Mouse (Mus musculus) stomach, postnatal 0 days (tissue): ENCODE results near the gene Rbms1. TPM values are rescaled to one million over a fixed set of nuclear protein-coding genes. Genes with fewer than 3 reads are reported as not detected.
A peak's percentile ranks its signal among the peaks of the same experiment; 100 is the strongest.

Experiments used
- ATAC-seq: fragments of 200-750 bp; cut with Nextera tagmentation; 2 replicates; pipeline ENCODE4 v1.8.0; 2017; ENCODE audit not compliant: low FRiP score, low TSS enrichment
- DNase-seq: peaks from one replicate; pipeline ENCODE4 v3.0.0-alpha.2; 2016; ENCODE audit warnings: low spot score
- H3K27ac ChIP-seq: fragments of 300-500 bp; sonication (generic); replicated peaks from 2 replicates; pipeline ENCODE4 v1.5.1; 2014; ENCODE audit warnings: mild to moderate bottlenecking, control low read depth
- H3K27me3 ChIP-seq: fragments of 300-500 bp; sonication (generic); 2 replicates; pipeline ENCODE4 v1.6.1; 2014; ENCODE audit warnings: low read length; ENCODE audit not compliant: control insufficient read depth, insufficient read depth
- H3K36me3 ChIP-seq: fragments of 300-500 bp; sonication (generic); 2 replicates; pipeline ENCODE4 v1.6.1; 2014; ENCODE audit warnings: low read length, mixed read lengths; ENCODE audit not compliant: control insufficient read depth, insufficient read depth
- H3K4me1 ChIP-seq: fragments of 300-500 bp; sonication (generic); replicated peaks from 2 replicates; pipeline ENCODE4 v1.6.1; 2014; ENCODE audit warnings: antibody characterized with exemption; ENCODE audit not compliant: control insufficient read depth, insufficient read depth
- H3K4me2 ChIP-seq: fragments of 300-500 bp; sonication (generic); replicated peaks from 2 replicates; pipeline ENCODE4 v1.6.1; 2014; ENCODE audit warnings: low read depth, mild to moderate bottlenecking, control low read depth, moderate library complexity
- H3K4me3 ChIP-seq: fragments of 300-500 bp; sonication (generic); 2 replicates; pipeline ENCODE4 v1.5.1; 2014; ENCODE audit warnings: low read depth, low read length, control low read depth
- H3K9ac ChIP-seq: fragments of 300-500 bp; sonication (generic); 2 replicates; pipeline ENCODE4 v1.6.1; 2014; ENCODE audit warnings: mild to moderate bottlenecking, low read length, control low read depth, mixed read lengths
- H3K9me3 ChIP-seq: fragments of 300-500 bp; sonication (generic); 2 replicates; pipeline ENCODE4 v1.6.1; 2016; ENCODE audit warnings: low read length; ENCODE audit not compliant: control insufficient read depth
- CTCF ChIP-seq: IDR thresholded peaks from 2 replicates; pipeline ENCODE4 v1.5.1; 2016; ENCODE audit warnings: antibody characterized with exemption, low read depth, mild to moderate bottlenecking, moderate library complexity
- EP300 ChIP-seq: optimal IDR thresholded peaks from 2 replicates; pipeline ENCODE3; 2016; ENCODE audit warnings: antibody characterized with exemption
- WGBS: fragments of 180-500 bp; shearing (Covaris S2); extraction: QIAGEN DNeasy Blood & Tissue Kit; methylation state at CpG from one replicate; pipeline ENCODE4 v1.1.7; 2014; 5-methylcytosine and 5-hydroxymethylcytosine counted together
- polyA plus RNA-seq: library from polyadenylated mRNA; unstranded; fragments of >200 nt; fragmentation: Nextera tagmentation; extraction: Ambion mirVana; gene quantifications from 2 replicates; pipeline ENCODE4 v1.2.1, GENCODE M21; 2015

Gene Rbms1
- polyA plus RNA-seq, 1 experiment from 2014 or later: 81.1 TPM

- peak; percentile 23; the same call in 1 of the 2 replicates for ATAC-seq
- peaks cover 17% of the 10 kb centered on the region; the same call in 1 of the 2 replicates for H3K4me1 ChIP-seq
- H3K27me3 ChIP-seq: no peaks in the 10 kb centered on the region
- TF ChIP-seq CTCF: no peak
- no peak for TF ChIP-seq EP300
- H3K4me3 ChIP-seq: no peak overlapping the region
- H3K4me2 ChIP-seq: no peak overlapping the region
- no peaks in the 10 kb centered on the region for H3K36me3 ChIP-seq
- no peak overlapping the region for H3K9ac ChIP-seq
- H3K27ac ChIP-seq: peak overlapping the region; percentile 2
- no peaks in the 10 kb centered on the region for H3K9me3 ChIP-seq
- 36% methylated on average over 5 of the region's 5 CpGs for WGBS
- DNase-seq: no peak
Measured at GRCm38 (mm10) chr2:60871001-60871400, 92.0 kb downstream of the Rbms1 start.

DNA sequence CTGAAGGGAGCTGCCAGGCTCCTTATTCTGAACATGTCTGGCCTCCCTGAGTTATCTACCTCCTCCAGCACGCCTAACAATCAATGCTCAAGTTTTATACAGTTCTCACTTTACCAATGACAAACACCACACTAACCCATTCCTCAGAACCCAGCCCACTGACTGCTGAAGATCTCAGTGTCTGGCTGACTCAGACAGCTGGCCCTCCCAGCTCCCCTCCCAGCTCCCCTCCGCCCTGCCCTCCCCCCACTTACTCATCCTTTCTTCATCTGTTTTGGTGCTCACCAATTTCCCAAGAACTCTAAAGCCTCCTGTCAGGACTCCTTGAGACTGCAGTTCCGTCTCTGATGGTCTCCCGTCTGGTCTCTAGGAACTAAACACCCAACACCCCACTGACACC lies 92.5 kb downstream of the Rbms1 start:
- H3K4me2 ChIP-seq: no peak overlapping the region
- H3K36me3 ChIP-seq: no peaks in the 10 kb centered on the region
- peaks cover 17% of the 10 kb centered on the region; the same call in 1 of the 2 replicates for H3K4me1 ChIP-seq
- no peak overlapping the region for H3K9ac ChIP-seq
- H3K27ac ChIP-seq: no peak overlapping the region; the same call in 1 of the 2 replicates
- no peak overlapping the region for H3K4me3 ChIP-seq
- peak; percentile 63; the same call in 1 of the 2 replicates for ATAC-seq
- TF ChIP-seq CTCF (no peak), EP300 (no peak)
- no peaks in the 10 kb centered on the region for H3K27me3 ChIP-seq
- no peaks in the 10 kb centered on the region for H3K9me3 ChIP-seq
- DNase-seq: no peak
- whole genome bisulfite sequencing: 38% methylated on average over 4 of the region's 4 CpGs

DNA sequence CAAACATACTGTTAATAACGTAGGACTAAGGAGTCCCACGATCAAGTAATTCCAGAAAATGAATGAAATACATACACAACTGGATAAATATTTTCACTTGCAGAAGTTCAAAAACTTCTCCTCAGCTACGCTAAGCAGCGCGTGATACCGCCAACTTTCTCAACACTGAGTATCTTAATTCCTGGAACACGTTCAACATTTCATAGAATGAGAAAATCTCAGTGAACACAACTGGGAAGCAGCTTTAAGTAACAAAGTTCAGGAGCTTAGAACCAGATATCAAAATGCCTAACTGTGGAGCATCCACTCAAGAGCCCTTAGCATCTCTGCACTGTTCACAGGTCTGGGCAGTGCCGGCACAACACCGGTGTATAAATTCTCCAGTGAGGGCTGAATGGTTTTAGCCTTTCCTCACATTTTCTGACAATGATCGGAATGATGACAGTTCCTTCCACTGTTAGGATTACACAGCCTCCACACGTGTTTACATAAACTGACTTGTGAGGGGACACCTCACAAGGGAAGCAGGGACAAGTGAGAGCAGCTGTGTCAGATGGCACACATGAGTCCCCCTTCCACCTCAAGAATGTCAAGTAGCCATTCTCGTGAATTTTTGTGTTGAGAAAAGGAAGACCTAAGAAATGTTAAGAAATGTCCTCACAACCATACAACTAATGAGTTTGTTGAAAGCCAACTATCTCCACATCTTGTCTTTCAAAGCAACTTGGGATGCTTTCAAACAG lies 93.8 kb downstream of the Rbms1 start:
- Histone ChIP-seq H3K9me3 (no peaks in the 10 kb centered on the region), H3K36me3 (no peaks in the 10 kb centered on the region), H3K27me3 (no peaks in the 10 kb centered on the region), H3K27ac (no peak overlapping the region), H3K9ac (no peak overlapping the region), H3K4me3 (no peak overlapping the region), H3K4me2 (no peak overlapping the region), H3K4me1 (peaks cover 23% of the 10 kb centered on the region)
- ATAC-seq (no peak), DNase-seq (no peak)
- TF ChIP-seq CTCF: no peak
- TF ChIP-seq EP300: no peak
- 34% methylated on average over 12 of the region's 12 CpGs for WGBS

DNA sequence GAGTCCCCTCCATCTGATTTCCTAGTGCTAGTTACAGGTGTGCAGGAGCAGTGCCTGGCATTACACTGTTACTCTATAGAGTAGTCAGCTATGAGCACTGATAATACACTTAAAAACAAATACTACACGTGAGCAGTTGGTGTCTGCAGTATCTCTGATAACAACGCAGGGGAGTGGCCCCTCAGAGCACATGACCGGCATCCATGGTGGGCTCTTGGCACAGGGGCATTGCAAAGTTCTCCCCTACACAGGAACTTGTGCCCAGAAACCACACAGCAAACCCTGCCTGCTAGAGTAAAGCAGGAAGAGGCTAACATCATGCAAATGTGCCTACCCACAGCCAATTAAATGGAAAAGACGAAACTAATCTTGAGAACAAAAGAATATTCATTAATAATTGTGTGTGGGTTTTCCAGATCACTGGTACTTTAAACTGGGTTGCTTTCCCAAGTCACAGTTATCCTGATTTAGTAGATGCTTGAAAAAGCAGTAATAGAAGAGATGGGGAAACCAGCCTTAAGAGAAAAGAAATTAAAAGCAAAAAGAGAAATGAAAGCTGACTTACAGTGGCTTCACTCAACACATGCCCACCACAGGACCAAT lies 94.8 kb downstream of the Rbms1 start:
- no peaks in the 10 kb centered on the region for H3K27me3 ChIP-seq
- TF ChIP-seq CTCF (no peak), EP300 (no peak)
- no peak overlapping the region for H3K4me3 ChIP-seq
- H3K4me2 ChIP-seq: no peak overlapping the region
- 70% methylated on average over 4 of the region's 4 CpGs for WGBS
- H3K27ac ChIP-seq: no peak overlapping the region
- DNase-seq: no peak
- H3K9me3 ChIP-seq: no peaks in the 10 kb centered on the region
- H3K9ac ChIP-seq: no peak overlapping the region
- H3K4me1 ChIP-seq: peaks cover 23% of the 10 kb centered on the region
- no peak for ATAC-seq
- H3K36me3 ChIP-seq: no peaks in the 10 kb centered on the region

- H3K27me3 ChIP-seq: no peaks in the 10 kb centered on the region
- no peak overlapping the region for H3K9ac ChIP-seq
- ATAC-seq (no peak), DNase-seq (no peak)
- WGBS: 63% methylated on average over 8 of the region's 8 CpGs
- no peak overlapping the region for H3K4me3 ChIP-seq
- H3K9me3 ChIP-seq: no peaks in the 10 kb centered on the region
- no peak overlapping the region for H3K4me2 ChIP-seq
- H3K36me3 ChIP-seq: no peaks in the 10 kb centered on the region
- H3K27ac ChIP-seq: 0 out of 2 replicates have a peak overlapping the region, but pooled peaks have one; percentile 24
- no peak for TF ChIP-seq EP300
- no peak for TF ChIP-seq CTCF
- peaks cover 23% of the 10 kb centered on the region for H3K4me1 ChIP-seq
Measured at GRCm38 (mm10) chr2:60867304-60867703, 95.7 kb downstream of the Rbms1 start.

DNA sequence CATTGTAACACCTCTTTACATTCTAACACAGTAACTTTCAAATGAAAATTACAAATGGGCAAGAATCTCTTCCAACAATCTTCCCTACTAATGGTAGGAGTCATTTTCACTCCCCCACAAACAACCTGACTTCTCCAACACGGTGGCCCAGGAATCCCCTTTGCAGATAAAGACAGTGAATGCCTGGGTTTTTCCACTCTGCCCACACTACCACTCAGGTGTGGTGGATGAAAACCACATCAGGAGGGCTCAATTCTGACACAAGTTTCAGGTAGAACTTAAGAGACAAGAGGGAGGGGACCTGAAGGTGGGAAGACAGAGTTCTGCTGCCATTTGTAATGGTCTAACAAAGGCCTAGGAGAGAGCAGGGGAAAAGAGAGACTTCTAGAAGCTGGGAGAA lies 97.1 kb downstream of the Rbms1 start:
- peaks cover 16% of the 10 kb centered on the region for H3K4me1 ChIP-seq
- H3K4me2 ChIP-seq: no peak overlapping the region
- TF ChIP-seq CTCF (no peak), EP300 (no peak)
- no peaks in the 10 kb centered on the region for H3K27me3 ChIP-seq
- DNase-seq: no peak
- no peak overlapping the region for H3K4me3 ChIP-seq
- no peak overlapping the region for H3K27ac ChIP-seq
- no peaks in the 10 kb centered on the region for H3K36me3 ChIP-seq
- 50% methylated on average over 1 of the region's 1 CpGs for WGBS
- H3K9me3 ChIP-seq: no peaks in the 10 kb centered on the region
- no peak for ATAC-seq
- H3K9ac ChIP-seq: no peak overlapping the region
